Mouse (Mus musculus): ENCODE results near the gene Tbx6. TPM values are rescaled to one million over a fixed set of nuclear protein-coding genes. Genes with fewer than 3 reads are reported as not detected.
"Not testable (repeated sequence)": the region's sequence is repeated elsewhere in the genome, so short reads cannot be mapped to it uniquely, and the experiment has no call there.

Tbx6 gene
- polyA plus RNA-seq, 1 experiment from 2014 or later, result 0.25 TPM

- H3K9me3 ChIP-seq (ENCODE audit: control insufficient read depth, low read length), result no peaks in the 10 kb centered on the region
- H3K4me1 ChIP-seq (replicated peaks; ENCODE audit: control insufficient read depth, insufficient read depth, low read length), result peaks cover 31% of the 10 kb centered on the region
- no peaks in the 10 kb centered on the region for H3K27me3 ChIP-seq (ENCODE audit: control insufficient read depth, insufficient read depth, low read depth, low read length)
- peak overlapping the region; percentile 92 for H3K9ac ChIP-seq (ENCODE audit: low read length)
- ATAC-seq (ENCODE audit: low read depth), result no peak
- H3K4me2 ChIP-seq (ENCODE audit: low read depth, low read length), result peak overlapping the region; percentile 93
- peak overlapping the region; percentile 94 for H3K27ac ChIP-seq (ENCODE audit: low read length)
- peak overlapping the region; percentile 75; the same call in 1 of the 2 replicates for H3K4me3 ChIP-seq (ENCODE audit: low read length)
- H3K36me3 ChIP-seq (ENCODE audit: control insufficient read depth, insufficient read depth, low read length), result peaks cover 8% of the 10 kb centered on the region; the same call in 1 of the 2 replicates
- WGBS, result 53% methylated on average over 3 of the region's 3 CpGs
Measured at GRCm38 (mm10) chr7:126775978-126776234, 5.4 kb upstream of the Tbx6 start.

- peaks cover 37% of the 10 kb centered on the region for H3K4me1 ChIP-seq (replicated peaks; ENCODE audit: control insufficient read depth, insufficient read depth, low read length)
- WGBS, result 0% methylated on average over 28 of the region's 37 CpGs
Measured at GRCm38 (mm10) chr7:126776598-126777057, 4.7 kb upstream of the Tbx6 start, which contains the start of gene Ypel3. TSS of gene Ypel3 (plus strand) at chr7:126776955.

GRCm38 (mm10) chr7:126777476-126777875 is 3.8 kb upstream of the Tbx6 start:
- Histone ChIP-seq H3K4me1 (replicated peaks; ENCODE audit: control insufficient read depth, insufficient read depth, low read length) (peaks cover 37% of the 10 kb centered on the region), H3K27ac (ENCODE audit: low read length) (peak overlapping the region; percentile 82), H3K4me2 (ENCODE audit: low read depth, low read length) (peak overlapping the region; percentile 93), H3K9ac (ENCODE audit: low read length) (peak overlapping the region; percentile 92), H3K9me3 (ENCODE audit: control insufficient read depth, low read length) (no peaks in the 10 kb centered on the region), H3K4me3 (ENCODE audit: low read length) (peak overlapping the region; percentile 75), H3K27me3 (ENCODE audit: control insufficient read depth, insufficient read depth, low read depth, low read length) (no peaks in the 10 kb centered on the region), H3K36me3 (ENCODE audit: control insufficient read depth, insufficient read depth, low read length) (peaks cover 6% of the 10 kb centered on the region; the same call in 1 of the 2 replicates)
- ATAC-seq (ENCODE audit: low read depth), result no peak
- WGBS, result 43% methylated on average over 10 of the region's 10 CpGs

More at GRCm38 (mm10) chr7:126776598-126777057, 4.7 kb upstream of the Tbx6 start, which contains the start of gene Ypel3:
- Histone ChIP-seq H3K36me3 (ENCODE audit: control insufficient read depth, insufficient read depth, low read length) (peaks cover 6% of the 10 kb centered on the region; the same call in 1 of the 2 replicates), H3K4me3 (ENCODE audit: low read length) (peak within 1 kb of the TSS; percentile 75), H3K27me3 (ENCODE audit: control insufficient read depth, insufficient read depth, low read depth, low read length) (no peaks in the 10 kb centered on the region), H3K27ac (ENCODE audit: low read length) (peak within 1 kb of the TSS; percentile 94), H3K9me3 (ENCODE audit: control insufficient read depth, low read length) (no peaks in the 10 kb centered on the region), H3K4me2 (ENCODE audit: low read depth, low read length) (peak within 1 kb of the TSS; percentile 93), H3K9ac (ENCODE audit: low read length) (peak within 1 kb of the TSS; percentile 92)
- peak; percentile 93 for ATAC-seq (ENCODE audit: low read depth)

- H3K9ac ChIP-seq (ENCODE audit: low read length), result peak overlapping the region; percentile 92
- no peaks in the 10 kb centered on the region for H3K9me3 ChIP-seq (ENCODE audit: control insufficient read depth, low read length)
- no peak overlapping the region; the same call in 1 of the 2 replicates for H3K27ac ChIP-seq (ENCODE audit: low read length)
- H3K36me3 ChIP-seq (ENCODE audit: control insufficient read depth, insufficient read depth, low read length), result peaks cover 7% of the 10 kb centered on the region; the same call in 1 of the 2 replicates
- ATAC-seq (ENCODE audit: low read depth), result no peak
- H3K4me3 ChIP-seq (ENCODE audit: low read length), result peak overlapping the region; percentile 75; the same call in 1 of the 2 replicates
- H3K27me3 ChIP-seq (ENCODE audit: control insufficient read depth, insufficient read depth, low read depth, low read length), result no peaks in the 10 kb centered on the region
- WGBS, result 54% methylated on average over 3 of the region's 3 CpGs
- peaks cover 37% of the 10 kb centered on the region for H3K4me1 ChIP-seq (replicated peaks; ENCODE audit: control insufficient read depth, insufficient read depth, low read length)
- peak overlapping the region; percentile 93 for H3K4me2 ChIP-seq (ENCODE audit: low read depth, low read length)
Measured at GRCm38 (mm10) chr7:126778147-126778546, 3.1 kb upstream of the Tbx6 start.

- not testable (repeated sequence) for H3K4me3 ChIP-seq (ENCODE audit: low read length); H3K27ac ChIP-seq (ENCODE audit: low read length); ATAC-seq (ENCODE audit: low read depth); H3K27me3 ChIP-seq (ENCODE audit: control insufficient read depth, insufficient read depth, low read depth, low read length); H3K4me2 ChIP-seq (ENCODE audit: low read depth, low read length); H3K9me3 ChIP-seq (ENCODE audit: control insufficient read depth, low read length); H3K9ac ChIP-seq (ENCODE audit: low read length)
- H3K4me1 ChIP-seq (replicated peaks; ENCODE audit: control insufficient read depth, insufficient read depth, low read length), result peaks cover 37% of the 10 kb centered on the region
- 82% methylated on average over 7 of the region's 7 CpGs for WGBS
- H3K36me3 ChIP-seq (ENCODE audit: control insufficient read depth, insufficient read depth, low read length), result peaks cover 12% of the 10 kb centered on the region; the same call in 1 of the 2 replicates
Measured at GRCm38 (mm10) chr7:126779101-126779500, 2.2 kb upstream of the Tbx6 start.

GRCm38 (mm10) chr7:126779983-126780970 is 1.0 kb upstream of the Tbx6 start:
- ATAC-seq (ENCODE audit: low read depth), result peak; percentile 59
- peaks cover 23% of the 10 kb centered on the region for H3K36me3 ChIP-seq (ENCODE audit: control insufficient read depth, insufficient read depth, low read length)
- peak overlapping the region; percentile 52 for H3K4me3 ChIP-seq (ENCODE audit: low read length)
- no peaks in the 10 kb centered on the region for H3K27me3 ChIP-seq (ENCODE audit: control insufficient read depth, insufficient read depth, low read depth, low read length)
- peaks cover 37% of the 10 kb centered on the region for H3K4me1 ChIP-seq (replicated peaks; ENCODE audit: control insufficient read depth, insufficient read depth, low read length)
- peak overlapping the region; percentile 69 for H3K9ac ChIP-seq (ENCODE audit: low read length)
- peak overlapping the region; percentile 63 for H3K27ac ChIP-seq (ENCODE audit: low read length)
- WGBS, result 0% methylated on average over 21 of the region's 21 CpGs
- peak overlapping the region; percentile 93 for H3K4me2 ChIP-seq (ENCODE audit: low read depth, low read length)
- no peaks in the 10 kb centered on the region for H3K9me3 ChIP-seq (ENCODE audit: control insufficient read depth, low read length)

- WGBS, result 39% methylated on average over 11 of the region's 11 CpGs
- Histone ChIP-seq H3K36me3 (ENCODE audit: control insufficient read depth, insufficient read depth, low read length) (peaks cover 34% of the 10 kb centered on the region), H3K4me1 (replicated peaks; ENCODE audit: control insufficient read depth, insufficient read depth, low read length) (peaks cover 28% of the 10 kb centered on the region), H3K4me3 (ENCODE audit: low read length) (no peak overlapping the region), H3K27ac (ENCODE audit: low read length) (no peak overlapping the region), H3K27me3 (ENCODE audit: control insufficient read depth, insufficient read depth, low read depth, low read length) (no peaks in the 10 kb centered on the region), H3K9ac (ENCODE audit: low read length) (peak overlapping the region; percentile 69; the same call in 1 of the 2 replicates), H3K4me2 (ENCODE audit: low read depth, low read length) (no peak overlapping the region), H3K9me3 (ENCODE audit: control insufficient read depth, low read length) (no peaks in the 10 kb centered on the region)
- no peak for ATAC-seq (ENCODE audit: low read depth)
Measured at GRCm38 (mm10) chr7:126781661-126782370, 533 bp downstream of the Tbx6 start.

- Histone ChIP-seq H3K36me3 (ENCODE audit: control insufficient read depth, insufficient read depth, low read length) (peaks cover 43% of the 10 kb centered on the region), H3K4me1 (replicated peaks; ENCODE audit: control insufficient read depth, insufficient read depth, low read length) (peaks cover 23% of the 10 kb centered on the region), H3K4me3 (ENCODE audit: low read length) (no peak overlapping the region), H3K9me3 (ENCODE audit: control insufficient read depth, low read length) (no peaks in the 10 kb centered on the region), H3K9ac (ENCODE audit: low read length) (no peak overlapping the region), H3K4me2 (ENCODE audit: low read depth, low read length) (no peak overlapping the region), H3K27me3 (ENCODE audit: control insufficient read depth, insufficient read depth, low read depth, low read length) (no peaks in the 10 kb centered on the region), H3K27ac (ENCODE audit: low read length) (no peak overlapping the region)
- WGBS, result 76% methylated on average over 13 of the region's 13 CpGs
- no peak for ATAC-seq (ENCODE audit: low read depth)
Measured at GRCm38 (mm10) chr7:126782693-126783092, 1.4 kb downstream of the Tbx6 start.

GRCm38 (mm10) chr7:126784469-126784868 is 3.2 kb downstream of the Tbx6 start:
- no peak for ATAC-seq (ENCODE audit: low read depth)
- no peak overlapping the region for H3K4me2 ChIP-seq (ENCODE audit: low read depth, low read length)
- no peak overlapping the region for H3K9ac ChIP-seq (ENCODE audit: low read length)
- 75% methylated on average over 7 of the region's 7 CpGs for WGBS
- no peak overlapping the region for H3K4me3 ChIP-seq (ENCODE audit: low read length)
- peaks cover 54% of the 10 kb centered on the region for H3K36me3 ChIP-seq (ENCODE audit: control insufficient read depth, insufficient read depth, low read length)
- H3K9me3 ChIP-seq (ENCODE audit: control insufficient read depth, low read length), result no peaks in the 10 kb centered on the region
- H3K4me1 ChIP-seq (replicated peaks; ENCODE audit: control insufficient read depth, insufficient read depth, low read length), result peaks cover 17% of the 10 kb centered on the region
- no peaks in the 10 kb centered on the region for H3K27me3 ChIP-seq (ENCODE audit: control insufficient read depth, insufficient read depth, low read depth, low read length)
- no peak overlapping the region for H3K27ac ChIP-seq (ENCODE audit: low read length)

Measured in lung, embryonic 16.5 days (tissue).